ENCODE assay signal across 10 mouse cellular contexts in the genomic region with DNA sequence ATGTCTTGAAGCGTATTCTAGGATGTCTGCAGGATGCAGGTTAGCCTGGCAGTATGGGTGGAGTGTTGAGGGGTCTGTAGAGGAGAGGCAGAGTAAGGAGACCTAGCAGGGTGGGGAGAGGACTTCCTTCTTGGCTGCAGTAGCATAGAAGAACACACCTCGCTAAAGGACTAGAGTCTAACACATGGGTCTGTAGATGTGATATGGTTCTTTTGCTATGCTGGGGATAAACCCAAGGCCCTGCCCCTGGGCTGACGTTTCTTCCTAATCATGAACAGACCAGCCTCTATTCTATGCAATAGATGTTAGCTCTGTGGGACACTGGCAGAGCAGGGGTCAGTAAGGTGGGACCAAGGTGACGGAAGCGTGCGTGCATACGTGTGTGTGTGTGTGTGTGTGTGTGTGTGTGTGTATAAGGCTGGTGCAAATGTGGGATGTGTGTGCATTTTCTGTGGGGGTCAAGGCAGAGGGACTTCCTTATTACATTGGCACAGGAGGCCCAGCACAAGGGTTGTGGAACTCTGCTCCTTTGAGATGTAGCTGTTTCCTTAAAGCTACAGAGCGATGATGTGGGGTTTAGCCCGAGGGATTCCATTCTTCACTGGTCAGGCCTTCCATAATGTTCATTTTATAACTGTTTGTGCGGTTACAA. TPM values are rescaled to one million over a fixed set of nuclear protein-coding genes. Genes with fewer than 3 reads are reported as not detected.
DNase-seq lines count a peak whose midpoint lies in the region; ATAC-seq lines count a peak whose summit lies in the region.
"Had no signal": no experiment of that assay in that cellular context is flagged by ENCODE, and none has a peak within 500 bp of the region (broad histone marks: within the 10 kb centered on the region; RNA-seq: fewer than 3 reads in every experiment).

No protein-coding gene starts in this region.

- H3K4me2 ChIP-seq in liver, embryonic 11.5 days = no peak overlapping the region; the same call in 1 of the 2 replicates
- no peak overlapping the region for H3K4me2 ChIP-seq in embryonic facial prominence, embryonic 14.5 days (ENCODE audit: low read depth, low read length)
- no peak overlapping the region for H3K4me2 ChIP-seq in hindbrain, embryonic 15.5 days
- H3K4me2 ChIP-seq in midbrain, embryonic 14.5 days (ENCODE audit: low read length) = no peak overlapping the region

- no peaks in the 10 kb centered on the region for H3K9me3 ChIP-seq in liver, embryonic 11.5 days (ENCODE audit: control insufficient read depth, low read length)
- no peaks in the 10 kb centered on the region for H3K9me3 ChIP-seq in embryonic facial prominence, embryonic 14.5 days (ENCODE audit: control insufficient read depth, low read length)
- H3K9me3 ChIP-seq in hindbrain, embryonic 15.5 days = no peaks in the 10 kb centered on the region
- no peaks in the 10 kb centered on the region for H3K9me3 ChIP-seq in midbrain, embryonic 14.5 days (ENCODE audit: control insufficient read depth, low read length)

- 77% methylated on average over 10 of the region's 10 CpGs for WGBS in liver, embryonic 11.5 days
- WGBS in embryonic facial prominence, embryonic 14.5 days = 73% methylated on average over 10 of the region's 10 CpGs
- 83% methylated on average over 10 of the region's 10 CpGs for WGBS in hindbrain, embryonic 15.5 days
- 85% methylated on average over 10 of the region's 10 CpGs for WGBS in midbrain, embryonic 14.5 days

- H3K9ac ChIP-seq in liver, embryonic 11.5 days (ENCODE audit: low read depth, low read length) = no peak overlapping the region
- no peak overlapping the region for H3K9ac ChIP-seq in embryonic facial prominence, embryonic 14.5 days (ENCODE audit: low read depth, low read length)
- H3K9ac ChIP-seq in hindbrain, embryonic 15.5 days = no peak overlapping the region
- H3K9ac ChIP-seq in midbrain, embryonic 14.5 days (replicated peaks; ENCODE audit: low read length) = no peak overlapping the region

- intact Hi-C loops in left cerebral cortex, postnatal 10 days (cut with DNase I) = no loop called here

- no peaks in the 10 kb centered on the region for H3K36me3 ChIP-seq in liver, embryonic 11.5 days (ENCODE audit: control insufficient read depth, insufficient read depth, low read length)
- H3K36me3 ChIP-seq in embryonic facial prominence, embryonic 14.5 days (ENCODE audit: control insufficient read depth, insufficient read depth, low read length) = no peaks in the 10 kb centered on the region
- no peaks in the 10 kb centered on the region for H3K36me3 ChIP-seq in hindbrain, embryonic 15.5 days
- H3K36me3 ChIP-seq in midbrain, embryonic 14.5 days (ENCODE audit: control insufficient read depth, insufficient read depth, low read length) = no peaks in the 10 kb centered on the region

- no peak overlapping the region; the same call in 1 of the 2 replicates for H3K27ac ChIP-seq in liver, embryonic 11.5 days (ENCODE audit: low read depth, low read length)
- H3K27ac ChIP-seq in embryonic facial prominence, embryonic 14.5 days (replicated peaks; ENCODE audit: low read depth, low read length) = peak overlapping the region; percentile 3; the same call in 1 of the 2 replicates
- peak overlapping the region; percentile 42; the same call in 1 of the 2 replicates for H3K27ac ChIP-seq in hindbrain, embryonic 15.5 days (replicated peaks)
- peak overlapping the region; percentile 45 for H3K27ac ChIP-seq in midbrain, embryonic 14.5 days (replicated peaks; ENCODE audit: low read depth, low read length)
- H3K27ac ChIP-seq: macrophage had no signal

- no peak overlapping the region for H3K4me3 ChIP-seq in liver, embryonic 11.5 days (ENCODE audit: low read depth, low read length)
- no peak overlapping the region for H3K4me3 ChIP-seq in embryonic facial prominence, embryonic 14.5 days (ENCODE audit: low read depth, low read length)
- no peak overlapping the region for H3K4me3 ChIP-seq in hindbrain, embryonic 15.5 days
- no peak overlapping the region for H3K4me3 ChIP-seq in midbrain, embryonic 14.5 days (replicated peaks; ENCODE audit: low read depth, low read length)

- peak; percentile 42 for ATAC-seq in liver, embryonic 11.5 days (replicated peaks; ENCODE audit: low FRiP score)
- no peak for ATAC-seq in embryonic facial prominence, embryonic 14.5 days (ENCODE audit: low read depth)
- 0 out of 2 replicates have a peak, but pooled peaks have one; percentile 19 for ATAC-seq in hindbrain, embryonic 15.5 days (ENCODE audit: low FRiP score, low read depth)
- ATAC-seq in midbrain, embryonic 14.5 days (ENCODE audit: low FRiP score, low TSS enrichment) = no peak

- no peak for DNase-seq in liver, embryonic 11.5 days (ENCODE audit: low spot score)
- no peak for DNase-seq in liver
- DNase-seq in embryonic facial prominence, embryonic 14.5 days (ENCODE audit: low spot score) = no peak
- DNase-seq in midbrain, embryonic 14.5 days = no peak
- DNase-seq in left cerebral cortex, postnatal 10 days (ENCODE audit: extremely low spot score in 1 of 2, low spot score in 2 of 2) = no peak
- no peak for DNase-seq in adrenal gland, postnatal 25 days
- no peak for DNase-seq in urinary bladder, postnatal 4 days (ENCODE audit: low spot score in 2 of 2)
- DNase-seq: cerebellum, adult 9-10 months had no signal

- H3K4me1 ChIP-seq in liver, embryonic 11.5 days (replicated peaks; ENCODE audit: control insufficient read depth, insufficient read depth, low read length) = peaks cover 29% of the 10 kb centered on the region
- peaks cover 7% of the 10 kb centered on the region; the same call in 1 of the 2 replicates for H3K4me1 ChIP-seq in embryonic facial prominence, embryonic 14.5 days (ENCODE audit: control insufficient read depth, insufficient read depth, low read length)
- H3K4me1 ChIP-seq in hindbrain, embryonic 15.5 days (replicated peaks) = peaks cover 10% of the 10 kb centered on the region
- H3K4me1 ChIP-seq in midbrain, embryonic 14.5 days (ENCODE audit: control insufficient read depth, insufficient read depth, low read length) = 0 out of 2 replicates have a peak, but pooled peaks cover 4% of the 10 kb centered on the region

- no peaks in the 10 kb centered on the region for H3K27me3 ChIP-seq in liver, embryonic 11.5 days (replicated peaks; ENCODE audit: control insufficient read depth, insufficient read depth, low read length)
- H3K27me3 ChIP-seq in embryonic facial prominence, embryonic 14.5 days (replicated peaks; ENCODE audit: control insufficient read depth, insufficient read depth, low read length) = no peaks in the 10 kb centered on the region
- H3K27me3 ChIP-seq in hindbrain, embryonic 15.5 days = no peaks in the 10 kb centered on the region
- H3K27me3 ChIP-seq in midbrain, embryonic 14.5 days (ENCODE audit: control insufficient read depth, insufficient read depth, low read length) = no peaks in the 10 kb centered on the region

RNA-seq across cellular contexts. Expression of gene Engase, which starts 7.0 kb away (rescaled TPM):
- 13.4 and 14.3 TPM in 2 replicates for polyA plus RNA-seq in liver, embryonic 11.5 days (2014; fragmentation: Nextera tagmentation; extraction: Ambion mirVana)
- 6.0 and 7.6 TPM in 2 replicates for polyA plus RNA-seq in embryonic facial prominence, embryonic 14.5 days (2014; fragmentation: Nextera tagmentation; extraction: Ambion mirVana)
- 6.8 and 7.7 TPM in 2 replicates for polyA plus RNA-seq in hindbrain, embryonic 15.5 days (2015; fragmentation: Nextera tagmentation; extraction: Ambion mirVana)
- polyA plus RNA-seq in midbrain, embryonic 14.5 days (2014; fragmentation: Nextera tagmentation; extraction: Ambion mirVana) = 2.6 and 4.2 TPM in 2 replicates
- 10 to 100 TPM; 11.5 to 13.9 TPM for total RNA-seq in left cerebral cortex, postnatal 10 days (2021)
- 19.0 and 32.0 TPM in 2 replicates for total RNA-seq in adrenal gland, postnatal 25 days (2021)

RNA-seq across cellular contexts. Expression of gene C1qtnf1, which starts 41.6 kb away (rescaled TPM):
- polyA plus RNA-seq in liver, embryonic 11.5 days (2014; fragmentation: Nextera tagmentation; extraction: Ambion mirVana) = 4.6 and 5.0 TPM in 2 replicates
- 14.3 and 15.9 TPM in 2 replicates for polyA plus RNA-seq in embryonic facial prominence, embryonic 14.5 days (2014; fragmentation: Nextera tagmentation; extraction: Ambion mirVana)
- 5.1 and 5.3 TPM in 2 replicates for polyA plus RNA-seq in hindbrain, embryonic 15.5 days (2015; fragmentation: Nextera tagmentation; extraction: Ambion mirVana)
- 1.4 and 3.8 TPM in 2 replicates for polyA plus RNA-seq in midbrain, embryonic 14.5 days (2014; fragmentation: Nextera tagmentation; extraction: Ambion mirVana)
- 1 to 10 TPM; 5.9 to 8.8 TPM for total RNA-seq in left cerebral cortex, postnatal 10 days (2021)
- total RNA-seq in adrenal gland, postnatal 25 days (2021) = 11.8 and 18.8 TPM in 2 replicates

RNA-seq across cellular contexts. Expression of gene Cant1, which starts 50.7 kb away (rescaled TPM):
- polyA plus RNA-seq in liver, embryonic 11.5 days (2014; fragmentation: Nextera tagmentation; extraction: Ambion mirVana) = 21.1 and 21.6 TPM in 2 replicates
- 30.8 and 30.9 TPM in 2 replicates for polyA plus RNA-seq in embryonic facial prominence, embryonic 14.5 days (2014; fragmentation: Nextera tagmentation; extraction: Ambion mirVana)
- 30.8 and 33.7 TPM in 2 replicates for polyA plus RNA-seq in hindbrain, embryonic 15.5 days (2015; fragmentation: Nextera tagmentation; extraction: Ambion mirVana)
- polyA plus RNA-seq in midbrain, embryonic 14.5 days (2014; fragmentation: Nextera tagmentation; extraction: Ambion mirVana) = 24.9 and 27.5 TPM in 2 replicates
- 10 to 100 TPM; 37.5 to 37.6 TPM for total RNA-seq in left cerebral cortex, postnatal 10 days (2021)
- total RNA-seq in adrenal gland, postnatal 25 days (2021) = 35.1 and 40.1 TPM in 2 replicates

Comparison
In these comparisons a context has a peak if more than half of its experiments do, and no peak if none do; other contexts are left out.
1. ATAC-seq: peak in liver, embryonic 11.5 days (single experiment) and hindbrain, embryonic 15.5 days (single experiment); none in embryonic facial prominence, embryonic 14.5 days (single experiment) and midbrain, embryonic 14.5 days (single experiment).